Mouse (Mus musculus) ES-Bruce4 (cell line): ENCODE measurements around the gene Tenm2.

Source experiments
- CTCF ChIP-seq: IDR thresholded peaks from one replicate; pipeline ENCODE4 v1.8.1; 2011; ENCODE audit warnings: low read depth, low read length
- EP300 ChIP-seq: IDR thresholded peaks from 2 replicates; pipeline ENCODE4 v1.6.1; 2011; ENCODE audit warnings: low read depth, low read length; ENCODE audit not compliant: insufficient read depth
- POLR2A ChIP-seq: IDR thresholded peaks from one replicate; pipeline ENCODE4 v1.8.1; 2011; ENCODE audit warnings: low read length; ENCODE audit not compliant: insufficient read depth

GRCm38 (mm10) chr11:36103556-36103955, 1132.2 kb downstream of the Tenm2 start:
- TF ChIP-seq POLR2A = no peak
- TF ChIP-seq CTCF = no peak
- no peak for TF ChIP-seq EP300
